Mouse (Mus musculus) regulatory T cell (primary cell): ENCODE data around the gene Szrd1.
"Not testable (repeated sequence)": the region's sequence is repeated elsewhere in the genome, so short reads cannot be mapped to it uniquely, and the experiment has no call there.

Experiments used
- in situ Hi-C: fragments of 300-600 bp; cut with MboI, MseI; formaldehyde crosslinking; loops from one replicate; pipeline ENCODE4 v1.15.1; 2025; ENCODE audit warnings: high pct_unique_total_duplicates

Gene Szrd1

DNA sequence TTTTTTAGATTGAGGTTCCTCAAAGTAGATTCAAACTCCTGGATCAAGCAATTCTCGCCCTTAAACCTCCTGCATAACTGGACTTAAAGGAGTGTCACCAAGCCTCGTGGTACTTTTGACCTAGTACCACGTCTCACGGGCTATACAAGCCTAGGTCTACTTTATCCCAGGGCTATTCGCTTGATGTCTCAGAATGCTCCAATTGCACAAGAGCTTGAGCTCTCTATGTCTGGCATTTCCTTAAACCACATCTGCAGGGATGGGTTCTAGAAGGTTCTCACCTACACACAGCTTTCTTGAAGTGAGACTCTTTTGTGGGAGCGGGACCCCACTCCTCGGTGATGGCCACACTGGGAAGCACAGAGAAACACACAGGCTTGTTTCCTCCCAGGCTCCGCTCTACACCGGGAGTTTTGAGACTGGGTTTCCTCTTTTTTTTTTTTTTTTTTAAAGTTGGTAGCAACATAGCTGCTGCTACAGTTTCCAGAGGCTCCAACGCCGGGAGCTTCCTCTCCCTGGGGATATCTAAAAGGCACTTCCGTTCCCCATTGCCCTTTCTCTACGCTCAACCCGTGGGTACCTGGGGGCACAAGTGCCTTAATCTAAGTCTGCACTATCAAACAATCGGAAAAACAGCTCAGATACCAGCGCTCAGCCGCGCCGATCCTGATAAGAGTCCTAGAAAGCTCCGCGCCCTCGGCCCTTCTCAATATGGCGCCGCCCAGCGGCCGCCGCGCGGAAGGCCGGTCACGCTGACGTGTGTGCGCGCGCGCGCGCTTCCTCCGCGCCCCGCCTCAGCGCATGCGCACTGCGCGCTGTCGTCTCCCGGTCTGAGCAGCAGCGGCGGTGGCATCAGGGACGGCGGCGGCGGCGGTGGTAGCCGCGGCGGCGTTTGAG is 7.8 kb upstream of the Szrd1 start, which contains the start of gene Fbxo42:
Fbxo42 (plus strand) TSS at position 802 of the 897 bp plus-strand sequence.
- in situ Hi-C loops = no loop called here

DNA sequence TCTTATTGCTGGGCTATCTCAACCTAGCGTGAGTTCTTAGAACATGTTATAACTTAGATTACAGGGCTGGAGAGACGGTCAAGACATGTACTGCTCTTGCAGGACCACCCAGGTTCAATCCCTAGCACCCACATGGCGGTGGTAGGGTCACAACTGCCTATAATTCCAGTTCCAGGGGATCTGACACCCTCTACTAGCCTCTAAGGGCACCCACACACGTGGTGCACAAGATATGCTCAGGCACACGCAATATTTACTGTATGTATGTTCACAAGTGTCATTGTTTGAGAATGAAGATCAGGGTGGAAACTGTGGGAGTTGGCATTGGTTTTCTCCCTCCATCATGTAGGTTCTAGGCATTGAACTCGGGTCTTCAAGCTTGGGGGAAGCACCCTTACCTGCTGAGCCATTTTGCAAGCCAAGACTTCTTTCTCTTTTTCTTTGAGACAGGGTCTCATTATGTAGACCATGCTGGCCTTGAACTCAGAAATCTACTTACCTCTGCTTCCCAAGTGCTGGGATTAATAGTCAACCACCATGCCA is 7.0 kb upstream of the Szrd1 start:
- in situ Hi-C loops = no loop called here

DNA sequence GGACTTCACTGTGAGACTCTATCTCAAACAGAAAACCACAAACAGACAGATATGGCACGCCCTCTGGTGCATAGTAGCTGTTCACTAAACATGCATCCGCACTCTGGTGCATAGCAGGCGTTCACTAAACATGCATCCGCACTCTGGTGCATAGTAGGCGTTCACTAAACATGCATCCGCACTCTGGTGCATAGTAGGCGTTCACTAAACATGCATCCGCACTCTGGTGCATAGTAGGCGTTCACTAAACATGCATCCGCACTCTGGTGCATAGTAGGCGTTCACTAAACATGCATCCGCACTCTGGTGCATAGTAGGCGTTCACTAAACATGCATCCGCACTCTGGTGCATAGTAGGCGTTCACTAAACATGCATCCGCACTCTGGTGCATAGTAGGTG is 5.5 kb upstream of the Szrd1 start:
- in situ Hi-C loops = not testable (repeated sequence)

DNA sequence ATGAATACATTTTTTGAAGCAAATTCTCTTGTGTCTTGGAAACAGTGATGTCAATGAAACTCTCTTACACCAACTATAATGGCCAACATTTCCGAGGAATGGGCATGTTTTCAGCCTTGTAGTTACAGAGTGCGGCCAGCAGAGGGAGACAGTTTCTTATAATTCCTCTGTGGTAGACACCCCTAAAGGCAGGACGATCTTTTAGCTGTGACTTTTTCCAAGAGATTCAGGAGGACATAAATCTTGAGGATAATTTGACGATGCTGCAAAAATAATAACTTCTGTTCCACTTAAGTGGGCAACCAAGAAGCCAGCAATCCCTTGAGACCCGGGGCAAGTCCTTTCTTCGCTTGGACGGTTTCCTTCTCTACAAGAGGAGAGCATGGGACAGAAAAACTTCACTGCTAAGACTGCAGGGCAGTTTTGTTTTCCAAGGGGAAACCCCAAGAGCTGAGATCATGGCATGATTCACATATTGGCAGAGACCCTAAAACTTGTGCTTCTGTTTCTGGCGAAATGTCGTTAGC is 2.8 kb upstream of the Szrd1 start:
- in situ Hi-C loops = loop anchor here (5.0 kb wide), 1 partner anchor 70 kb away; the partner anchor contains the start of gene Rsg1

DNA sequence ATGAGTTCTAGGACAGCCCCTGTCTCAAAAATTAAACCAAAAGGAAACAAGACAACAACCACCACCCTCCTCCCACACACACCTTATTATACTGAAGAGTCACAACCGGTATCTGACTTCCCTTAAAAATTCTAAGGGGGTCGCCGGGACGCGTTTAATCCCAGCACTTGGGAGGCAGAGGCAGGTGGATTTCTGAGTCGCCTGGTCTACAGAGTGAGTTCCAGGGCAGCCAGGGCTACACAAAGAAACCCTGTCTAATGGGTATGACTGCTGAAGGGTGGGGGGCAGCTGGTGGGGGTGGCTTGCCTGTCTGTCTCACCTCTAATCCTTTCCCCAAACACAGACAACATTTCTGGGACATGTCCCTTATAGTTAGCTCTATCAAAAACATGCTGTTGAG is 1.4 kb upstream of the Szrd1 start:
- in situ Hi-C loops = loop anchor here (5.0 kb wide), 1 partner anchor 71 kb away; the partner anchor contains the start of gene Rsg1

DNA sequence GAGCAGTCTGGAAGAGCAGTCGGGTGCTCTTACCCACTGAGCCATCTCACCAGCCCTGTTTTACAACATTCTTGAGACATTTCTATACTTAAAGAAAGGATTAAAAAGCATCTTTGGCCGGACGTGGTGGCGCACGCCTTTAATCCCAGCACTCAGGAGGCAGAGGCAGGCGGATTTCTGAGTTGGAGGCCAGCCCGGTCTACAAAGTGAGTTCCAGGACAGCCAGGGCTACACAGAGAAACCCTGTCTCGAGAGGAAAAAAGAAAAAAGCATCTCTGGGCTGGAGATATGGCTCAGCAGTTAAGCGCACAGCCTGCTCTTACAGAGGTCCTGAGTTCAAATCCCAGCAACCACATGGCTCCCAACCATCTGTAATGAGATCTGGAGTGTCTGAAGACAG is 779 bp upstream of the Szrd1 start:
- in situ Hi-C loops = loop anchor here (5.0 kb wide), 1 partner anchor 72 kb away; the partner anchor contains the start of gene Rsg1

DNA sequence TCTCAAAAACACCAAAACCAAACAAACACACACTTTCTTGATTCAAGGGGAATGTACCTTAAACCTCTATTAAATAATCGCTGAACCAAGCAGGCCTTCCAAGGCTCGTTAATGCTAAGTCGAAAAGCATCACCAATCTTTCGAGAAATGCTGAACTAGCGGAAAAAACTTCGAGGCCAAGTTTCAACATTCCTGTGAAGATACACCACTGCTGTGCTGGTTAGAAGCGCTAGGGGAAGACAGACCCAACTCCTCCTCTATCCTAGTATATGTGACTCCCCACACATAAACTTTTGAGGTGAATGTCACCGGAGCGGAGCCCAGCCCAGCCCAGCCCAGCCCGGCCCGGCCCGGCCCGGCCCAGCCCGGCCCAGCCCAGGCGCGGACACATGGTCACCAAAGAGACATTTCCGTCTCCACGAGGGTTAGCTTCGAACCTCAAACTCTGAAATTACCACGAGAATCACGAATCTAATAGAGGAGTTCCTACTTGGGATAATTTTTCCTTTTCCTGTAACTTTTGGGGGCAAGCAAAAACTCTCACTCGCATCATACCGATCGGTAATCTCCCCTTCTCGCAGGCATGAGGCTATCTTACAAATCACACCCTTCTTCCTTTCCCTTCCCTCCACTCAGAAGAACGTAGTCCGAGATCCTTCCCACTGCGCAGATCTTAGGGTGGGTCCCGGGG is 1.0 kb downstream of the Szrd1 start:
- in situ Hi-C loops = no loop called here

DNA sequence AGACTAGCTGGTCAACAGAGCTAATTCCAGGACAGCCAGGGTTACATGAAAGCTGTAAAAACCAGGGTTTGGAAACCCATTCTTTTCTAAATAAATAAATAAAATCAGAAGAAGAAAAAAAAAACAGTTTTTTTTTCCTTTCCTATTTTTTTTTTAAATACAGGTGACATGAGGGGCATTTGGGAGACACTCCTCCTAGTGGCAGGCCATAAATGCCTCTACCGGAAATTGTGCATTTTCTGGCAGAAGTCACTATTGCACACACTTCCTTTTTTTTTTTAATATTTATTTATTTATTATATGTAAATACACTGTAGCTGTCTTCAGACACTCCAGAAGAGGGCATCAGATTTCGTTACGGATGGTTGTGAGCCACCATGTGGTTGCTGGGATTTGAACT is 1.8 kb downstream of the Szrd1 start:
- in situ Hi-C loops = not testable (repeated sequence)

DNA sequence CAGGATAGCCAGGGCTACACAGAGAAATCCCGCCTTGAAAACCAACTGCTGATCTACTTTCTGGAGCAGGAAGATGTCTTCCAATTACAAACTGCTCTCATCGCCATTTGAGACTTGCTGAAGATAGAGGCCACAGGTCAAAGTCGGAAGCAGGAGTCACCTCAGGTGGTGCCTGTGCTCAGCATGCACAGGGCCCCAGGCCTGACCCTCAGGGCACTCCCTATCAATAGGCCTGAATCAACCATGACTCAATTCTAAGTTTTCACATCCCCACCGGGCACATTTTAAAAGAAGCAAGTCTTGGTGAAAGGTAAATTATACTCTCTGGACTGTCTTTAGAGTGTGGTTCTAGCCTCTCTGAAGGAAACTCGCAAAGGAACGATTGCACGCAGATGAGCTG is 3.4 kb downstream of the Szrd1 start:
- in situ Hi-C loops = no loop called here

DNA sequence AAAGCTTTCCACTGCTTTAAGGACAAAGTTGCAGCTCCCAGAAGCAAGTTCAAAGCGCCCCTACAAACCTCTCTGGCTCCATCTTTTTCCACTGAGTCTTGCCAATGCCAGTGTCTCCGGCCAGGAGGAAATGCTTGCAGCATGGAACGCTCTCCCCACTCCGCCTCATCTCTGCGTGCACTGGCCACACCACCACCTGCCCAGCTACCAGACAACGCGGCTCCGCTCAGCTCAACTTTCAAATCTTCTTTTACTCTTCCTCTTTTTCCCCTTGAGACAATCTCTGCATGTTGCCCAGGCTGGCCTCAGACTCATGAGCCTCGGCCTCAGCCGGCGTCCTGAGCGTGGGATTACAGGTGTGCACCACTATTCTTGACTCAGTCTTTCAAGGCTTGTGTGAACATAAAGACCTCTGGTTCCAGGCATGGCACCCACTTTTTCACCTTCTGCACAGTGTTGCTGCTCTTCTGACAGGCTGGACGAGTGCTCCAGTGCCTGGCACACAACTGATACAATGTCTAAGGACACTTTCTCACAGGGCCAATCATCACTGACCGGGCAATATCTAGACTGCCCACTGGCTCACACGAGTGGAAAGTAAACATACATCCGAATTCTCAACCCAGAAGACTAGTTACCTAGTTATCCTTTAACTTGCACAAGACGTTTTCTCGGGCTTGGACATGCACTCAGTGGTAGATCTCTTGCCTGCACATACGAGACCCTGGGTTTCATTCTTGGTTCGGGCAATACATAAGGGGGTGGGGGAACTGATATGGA is 4.6 kb downstream of the Szrd1 start:
- in situ Hi-C loops = loop anchor here (5.0 kb wide), 1 partner anchor 48 kb away; the partner anchor contains the start of gene Spata21

DNA sequence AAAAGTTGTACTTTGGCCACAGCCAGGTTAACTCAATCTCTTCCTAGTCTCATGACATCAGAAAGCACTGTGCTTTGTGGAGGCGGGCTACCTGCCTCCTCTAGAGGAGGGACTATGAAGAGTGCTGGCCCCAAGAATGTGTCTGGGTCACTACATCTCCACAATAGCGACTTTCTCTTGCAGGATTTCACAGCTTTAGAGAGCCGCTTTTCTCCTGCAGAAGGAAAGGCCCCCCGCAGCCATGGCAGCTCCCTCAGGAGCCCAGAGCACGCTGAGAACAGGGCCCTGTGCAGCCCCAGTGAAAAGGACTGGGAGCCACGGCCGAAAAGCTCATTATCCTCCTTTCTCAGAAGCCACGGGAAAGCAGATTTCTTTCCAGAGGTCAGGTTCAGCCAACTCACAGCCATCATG is 5.5 kb downstream of the Szrd1 start:
- in situ Hi-C loops = loop anchor here (5.0 kb wide), 1 partner anchor 47 kb away; the partner anchor contains the start of gene Spata21

DNA sequence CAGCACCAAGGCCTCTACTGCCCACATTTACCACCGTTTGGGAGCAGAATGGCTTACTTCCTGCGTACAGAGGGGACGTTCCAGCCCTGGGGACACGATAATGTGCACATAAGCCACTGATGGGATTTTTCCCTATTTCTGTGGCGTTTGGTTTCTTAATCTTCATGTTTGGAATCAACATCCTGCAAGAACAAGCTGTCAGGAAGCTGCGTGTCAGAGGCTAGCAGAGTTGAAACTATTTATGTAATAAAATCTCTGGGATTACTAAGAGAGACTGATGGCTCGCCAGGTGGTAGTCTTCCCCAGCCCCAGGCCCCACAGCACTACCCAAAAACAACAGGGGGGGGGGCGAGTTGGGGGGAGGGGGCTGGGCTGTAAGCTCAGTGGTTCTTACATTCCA is 6.3 kb downstream of the Szrd1 start:
- in situ Hi-C loops = loop anchor here (5.0 kb wide), 1 partner anchor 46 kb away; the partner anchor contains the start of gene Spata21

DNA sequence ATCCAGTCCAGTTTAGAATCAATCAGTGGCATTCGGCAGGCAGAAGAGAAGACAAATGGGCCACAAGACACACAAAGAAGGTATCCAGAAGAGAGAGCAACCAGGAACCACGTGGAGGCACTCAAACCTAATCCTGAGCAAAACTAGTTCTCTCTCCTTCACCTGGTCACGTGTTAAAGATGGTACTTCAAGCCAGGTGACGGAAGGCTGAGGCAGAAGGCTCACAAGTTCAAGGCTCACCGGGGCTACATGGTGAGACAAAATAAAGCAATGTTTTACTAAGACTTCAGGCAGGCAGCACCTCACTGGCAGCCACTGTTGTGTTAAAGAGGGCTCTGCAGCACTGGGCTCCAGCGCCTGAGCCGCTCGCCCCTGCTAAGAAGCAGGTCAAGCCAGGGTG is 7.4 kb downstream of the Szrd1 start:
- in situ Hi-C loops = loop anchor here (5.0 kb wide), 1 partner anchor 45 kb away; the partner anchor contains the start of gene Spata21

DNA sequence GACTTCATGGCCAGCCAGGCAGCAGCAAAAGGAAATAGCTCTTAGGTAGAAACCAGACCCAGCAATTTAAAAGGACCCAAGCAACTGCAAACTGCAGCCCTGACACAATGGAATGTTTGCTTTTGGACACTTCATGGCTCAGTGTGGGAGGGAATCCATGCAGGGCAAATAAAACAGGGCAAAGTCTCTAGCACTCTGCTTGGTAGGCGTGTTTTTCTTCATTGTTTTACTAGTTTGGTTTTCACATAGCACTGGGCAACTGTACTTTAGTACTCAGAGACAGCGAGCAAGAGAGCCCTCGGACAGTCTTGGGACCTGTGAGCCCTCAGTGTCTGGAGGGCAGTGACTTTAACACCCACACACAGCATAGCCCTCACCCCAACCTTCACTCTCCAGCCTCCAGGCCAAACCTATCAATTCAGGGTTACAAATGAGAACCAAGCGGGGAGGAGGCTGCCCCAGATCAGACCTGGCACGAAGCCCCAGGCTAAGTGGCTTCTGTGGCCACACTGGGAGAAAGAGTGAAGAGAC is 8.0 kb downstream of the Szrd1 start:
- in situ Hi-C loops = loop anchor here (5.0 kb wide), 1 partner anchor 44 kb away; the partner anchor contains the start of gene Spata21

DNA sequence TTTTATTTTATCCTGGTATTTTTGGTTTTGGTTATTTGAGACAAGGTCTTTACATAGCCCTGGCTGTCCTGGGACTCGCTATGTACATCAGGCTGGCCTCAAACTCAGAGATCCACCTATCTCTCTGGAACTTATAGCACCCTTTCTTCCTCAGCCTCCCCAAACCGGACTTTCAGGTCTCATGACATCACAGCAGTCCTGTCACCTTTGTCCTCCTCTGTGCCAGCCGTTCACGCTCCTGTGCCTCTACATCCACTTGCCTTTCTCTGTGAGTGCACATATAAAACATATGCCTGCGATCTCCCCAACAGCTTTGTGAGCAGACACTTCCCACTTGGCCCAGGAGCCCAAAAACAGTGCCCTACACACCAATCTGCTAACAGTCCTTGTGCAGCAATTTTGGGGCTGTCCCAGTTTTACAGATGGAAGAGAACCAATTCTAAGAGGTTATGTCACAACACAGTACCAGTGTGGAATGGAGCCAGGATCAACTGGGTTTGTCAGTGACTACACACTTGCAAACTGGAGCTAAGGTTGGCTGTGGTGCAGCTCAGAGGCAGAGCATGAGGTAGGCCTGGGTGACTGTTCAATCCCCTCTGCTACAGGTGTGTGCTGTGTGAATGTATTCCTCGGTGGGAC is 8.8 kb downstream of the Szrd1 start:
- in situ Hi-C loops = loop anchor here (5.0 kb wide), 1 partner anchor 44 kb away; the partner anchor contains the start of gene Spata21

DNA sequence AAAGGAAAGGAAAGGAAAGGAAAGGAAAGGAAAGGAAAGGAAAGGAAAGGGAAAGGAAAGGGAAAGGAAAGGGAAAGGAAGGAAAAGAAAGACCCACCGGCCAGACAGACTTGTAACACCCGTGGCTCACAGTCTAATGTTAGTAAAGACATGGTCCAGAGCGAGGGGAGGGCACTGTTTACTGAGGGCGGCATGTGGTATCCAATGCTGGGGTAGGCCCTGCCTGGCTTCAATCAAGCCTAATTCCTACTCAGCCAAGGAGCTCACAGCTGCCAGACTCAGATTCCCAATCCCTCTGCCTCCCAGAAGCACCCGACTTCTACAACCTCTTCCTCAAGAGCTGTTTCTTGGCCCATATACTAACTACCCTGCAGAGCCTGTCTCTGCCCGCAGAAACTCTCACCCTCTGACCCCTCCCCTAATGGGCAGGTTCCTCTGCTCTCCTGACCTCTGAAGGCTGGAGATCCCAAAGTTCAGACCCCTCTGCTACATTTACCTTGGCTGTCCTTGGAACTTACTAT is 10.3 kb downstream of the Szrd1 start:
- in situ Hi-C loops = no loop called here

DNA sequence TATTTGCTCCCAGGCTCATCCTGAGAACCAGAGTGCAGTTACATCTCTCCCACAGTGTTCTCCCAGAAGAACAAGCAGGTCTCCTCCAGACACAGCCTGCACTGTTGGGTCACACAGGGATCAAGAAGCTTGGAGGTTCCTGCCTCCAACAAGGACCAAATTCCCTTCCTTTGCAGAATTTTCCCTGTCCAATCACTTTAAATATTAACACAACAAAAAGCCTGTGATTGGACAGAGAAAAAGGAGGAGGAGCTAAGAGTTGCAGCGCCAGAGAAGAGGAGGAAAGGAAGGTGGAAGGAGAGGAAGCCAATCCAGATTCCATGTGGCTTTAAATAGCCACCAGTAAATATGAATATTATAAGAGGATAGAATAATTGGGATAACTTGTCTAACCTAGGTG is 16.5 kb downstream of the Szrd1 start:
- in situ Hi-C loops = no loop called here

DNA sequence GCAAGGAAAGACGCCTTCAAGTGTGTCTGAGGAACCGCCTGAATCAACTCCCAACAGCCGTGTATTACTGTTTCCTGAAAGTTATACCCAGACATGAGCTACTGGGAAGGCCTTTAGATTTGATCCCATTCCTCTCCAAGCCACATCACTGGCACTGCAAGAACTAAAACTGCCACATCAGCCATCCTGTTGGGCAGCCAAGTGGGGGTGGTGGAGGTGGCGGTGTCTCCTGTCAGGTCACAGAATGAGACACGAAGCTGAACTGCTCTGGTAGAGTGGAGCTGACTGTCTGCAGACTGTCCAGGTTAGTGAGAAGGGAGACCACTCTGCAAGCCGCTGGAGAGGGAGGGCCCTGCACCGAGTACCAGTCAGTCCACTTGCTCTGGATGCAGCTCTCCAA is 16.9 kb downstream of the Szrd1 start:
- in situ Hi-C loops = no loop called here

DNA sequence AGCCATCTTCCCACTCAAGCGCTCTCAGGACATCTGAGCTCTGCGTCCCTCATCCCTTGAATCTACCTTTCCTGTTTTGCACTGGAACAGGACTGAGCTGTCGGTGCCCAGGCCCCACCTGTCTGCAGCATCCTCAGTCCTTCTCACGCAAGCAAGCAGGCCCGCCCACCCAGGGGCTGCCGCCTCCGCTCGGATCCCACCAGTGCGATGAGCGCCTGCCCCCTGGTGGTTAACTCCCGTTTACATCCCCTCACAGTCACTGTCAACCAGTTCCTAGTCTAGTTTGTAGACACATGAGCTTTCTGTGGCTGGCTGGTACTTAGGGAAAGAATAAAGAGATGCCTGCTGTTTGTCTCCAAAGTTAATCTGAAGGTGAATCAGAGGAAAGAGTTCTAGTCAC is 18.9 kb downstream of the Szrd1 start:
- in situ Hi-C loops = no loop called here

DNA sequence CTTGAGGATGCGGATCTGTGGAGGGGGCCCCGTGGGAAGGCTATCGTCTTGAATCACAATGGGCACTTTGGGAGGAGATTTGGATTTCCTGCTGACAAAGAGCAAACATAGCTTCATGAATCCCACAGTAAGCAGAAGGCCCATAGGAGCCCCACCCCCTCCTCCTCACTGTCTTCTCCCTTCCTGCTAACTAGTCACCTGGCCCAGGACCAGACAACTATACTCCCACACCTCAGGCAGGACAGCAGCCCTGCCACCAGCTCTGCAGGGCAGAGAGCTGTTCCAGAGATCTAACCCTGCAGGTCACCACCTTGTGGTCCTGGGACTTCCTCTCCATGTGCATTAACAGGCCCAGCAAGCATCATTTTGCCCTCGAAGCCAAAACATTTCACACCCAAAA is 20.9 kb downstream of the Szrd1 start:
- in situ Hi-C loops = no loop called here
